Mouse (Mus musculus): ENCODE results near the gene Als2cr12. TPM values are rescaled to one million over a fixed set of nuclear protein-coding genes. Genes with fewer than 3 reads are reported as not detected.
"Not testable (repeated sequence)": the region's sequence is repeated elsewhere in the genome, so short reads cannot be mapped to it uniquely, and the experiment has no call there.

Gene Als2cr12
- total RNA-seq, 2 experiments from 2014 or later, result not detected

DNA sequence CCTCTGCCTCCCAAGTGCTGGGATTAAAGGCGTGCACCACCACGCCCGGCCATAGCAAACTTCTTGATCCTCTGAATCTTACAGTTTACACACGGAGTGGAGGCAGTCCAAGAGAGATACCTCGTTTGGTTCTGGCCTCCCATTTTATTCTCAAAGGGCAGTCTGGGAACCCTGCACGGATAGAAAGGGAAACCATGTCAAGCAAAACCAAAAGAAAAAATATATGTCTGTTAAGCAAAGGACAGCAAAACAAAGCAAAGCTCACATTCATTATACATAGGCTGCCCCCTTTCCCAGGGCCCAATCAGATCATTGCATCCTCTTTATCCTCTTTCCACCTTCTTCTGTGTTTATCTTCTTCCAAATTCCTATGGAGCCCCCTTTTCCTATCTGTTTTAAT, 82.0 kb downstream of the Als2cr12 start:
- DNase-seq, result no peak

DNA sequence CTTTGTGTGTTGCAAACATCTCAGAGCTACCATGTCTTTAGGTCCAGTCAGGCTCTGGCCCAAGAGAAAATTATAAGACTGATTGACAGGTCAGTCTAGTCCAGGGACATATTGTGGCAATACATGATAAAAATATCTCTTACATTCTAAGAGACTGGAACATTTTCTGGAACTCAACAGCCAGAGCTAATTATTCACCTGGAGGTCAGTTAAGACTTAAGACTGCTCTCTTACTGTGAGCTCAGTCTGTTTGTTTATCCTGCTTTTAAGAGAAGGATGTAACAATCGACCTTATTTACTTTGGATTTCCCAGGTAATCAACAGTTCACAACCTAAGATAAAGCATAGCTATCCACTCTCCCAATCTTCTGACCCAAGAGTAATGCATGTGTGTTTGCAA, 85.2 kb downstream of the Als2cr12 start:
- no peak for DNase-seq

DNA sequence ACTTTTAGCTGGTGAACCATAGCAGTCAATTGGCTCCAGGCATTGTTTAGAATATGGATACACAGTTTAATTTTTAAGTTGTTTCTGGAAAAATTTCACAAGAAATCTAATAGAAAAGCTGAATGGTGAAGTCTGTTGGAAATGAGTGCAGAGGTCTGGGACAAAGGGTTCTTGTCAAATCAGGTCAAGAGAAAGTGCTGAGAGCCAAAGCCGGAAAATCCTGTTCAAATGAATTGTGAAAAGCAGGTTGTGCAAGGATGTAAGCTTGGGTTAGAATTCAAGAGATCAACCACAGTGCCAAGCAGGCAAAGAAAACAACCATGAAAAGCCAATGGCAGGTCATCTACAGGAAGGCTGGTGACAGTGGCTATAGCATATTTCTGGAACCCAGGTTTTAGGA, 85.6 kb downstream of the Als2cr12 start:
- no peak for DNase-seq

DNA sequence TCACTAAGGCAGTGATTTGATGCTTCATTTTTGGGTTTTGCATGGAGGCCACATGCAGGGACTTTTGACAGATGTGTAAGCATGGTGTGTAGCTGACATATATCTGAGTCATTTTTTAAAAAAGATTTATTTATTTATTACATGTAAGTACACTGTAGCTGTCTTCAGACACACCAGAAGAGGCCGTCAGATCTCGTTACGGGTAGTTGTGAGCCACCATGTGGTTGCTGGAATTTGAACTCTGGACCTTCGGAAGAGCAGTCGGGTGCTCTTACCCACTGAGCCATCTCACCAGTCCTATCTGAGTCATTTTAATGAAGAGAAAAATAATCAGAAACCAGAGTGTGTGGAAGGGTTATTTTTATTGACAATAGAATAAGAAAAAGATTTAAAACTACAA, 86.2 kb downstream of the Als2cr12 start:
- not testable (repeated sequence) for DNase-seq

DNA sequence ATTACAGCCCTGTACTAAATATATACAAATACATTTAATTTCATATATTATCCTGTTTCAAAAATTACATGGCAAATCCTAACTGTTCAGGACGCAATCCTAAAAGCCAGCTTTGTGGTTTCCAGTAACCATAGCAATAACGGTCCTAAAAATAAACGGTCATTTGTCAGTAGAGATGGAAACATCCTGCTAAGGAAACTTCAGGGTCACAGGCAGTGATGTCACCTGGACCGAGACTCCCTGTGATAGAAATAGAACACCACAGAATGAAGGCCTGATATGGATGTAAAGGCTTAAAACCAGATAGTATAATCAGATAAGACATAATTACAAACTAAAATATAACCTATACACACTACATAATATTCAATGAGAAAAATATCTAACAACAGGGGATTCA, 92.1 kb downstream of the Als2cr12 start:
- no peak for DNase-seq

DNA sequence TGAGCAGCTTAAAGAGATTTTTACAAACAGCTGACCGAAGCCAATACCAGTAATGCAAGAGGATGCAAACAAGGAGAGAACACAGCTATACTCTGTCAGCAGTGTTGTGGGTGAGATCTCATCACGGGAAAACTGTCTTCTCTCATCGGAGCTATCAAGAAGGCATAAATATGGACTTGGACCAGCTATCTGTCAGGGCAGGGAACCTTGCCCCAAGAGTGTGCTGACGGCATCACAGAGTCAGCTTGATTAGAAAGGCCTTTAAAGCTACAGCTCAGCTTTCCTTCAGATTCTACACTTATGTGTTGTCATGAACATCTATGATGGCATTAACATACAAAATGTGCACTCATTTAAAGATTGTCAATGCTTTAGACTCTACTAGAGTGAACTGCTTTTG, 93.1 kb downstream of the Als2cr12 start:
- no peak for DNase-seq

Other genes starting within 250 kb of the Als2cr12 start
- 10 to 100 TPM; 12.8 to 14.4 TPM for gene Orc2, start 190.9 kb downstream of the Als2cr12 start, total RNA-seq (2021)
- gene Fam126b, start 109.7 kb downstream of the Als2cr12 start, total RNA-seq (2021), result 10 to 100 TPM in 1 of 2 experiments, 1 to 10 TPM in 1; 6.0 to 13.3 TPM
- gene Ndufb3, start 109.6 kb downstream of the Als2cr12 start, total RNA-seq (2021), result 100 to 1,000 TPM; 147 to 172 TPM
- gene Cflar, start 15.5 kb upstream of the Als2cr12 start, total RNA-seq (2021), result 10 to 100 TPM; 48.9 to 51.4 TPM
- 10 to 100 TPM in 1 of 2 experiments, 1 to 10 TPM in 1; 8.9 to 14.0 TPM for gene Casp8, start 99.4 kb upstream of the Als2cr12 start, total RNA-seq (2021)

Data from gastrocnemius, postnatal 10 days (tissue).